Mouse (Mus musculus) thymus, postnatal 4 days (tissue): ENCODE data around the gene Pcca.
"Not testable (repeated sequence)": the region's sequence is repeated elsewhere in the genome, so short reads cannot be mapped to it uniquely, and the experiment has no call there.

ENCODE experiments used
- DNase-seq: peaks from one replicate; pipeline ENCODE4 v3.0.0; 2021

Pcca gene

DNA sequence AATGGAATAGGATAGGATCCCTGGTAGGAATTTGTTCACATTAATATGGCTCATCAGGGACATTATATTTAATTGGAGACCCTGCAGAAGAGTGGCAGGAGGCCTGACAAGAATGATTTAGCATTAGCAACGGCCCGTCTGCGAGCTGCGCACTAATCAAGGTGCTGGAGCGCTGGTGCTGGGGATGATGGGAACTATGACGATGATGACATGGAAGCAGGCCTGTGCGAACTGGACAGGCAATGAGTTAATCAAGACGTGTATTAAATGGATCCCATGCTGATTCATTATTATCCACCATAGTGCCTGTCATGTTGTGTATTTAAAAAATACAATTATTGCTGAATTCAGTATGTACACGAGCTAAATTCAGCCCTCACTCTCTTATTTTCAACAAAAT lies 36.7 kb downstream of the Pcca start:
- DNase-seq, result no peak

GRCm38 (mm10) chr14:122574064-122574751 lies 40.1 kb downstream of the Pcca start:
- DNase-seq, result no peak

- peak; percentile 25 for DNase-seq
These were observed 43.7 kb downstream of the Pcca start for GRCm38 (mm10) chr14:122577816-122578215.

DNA sequence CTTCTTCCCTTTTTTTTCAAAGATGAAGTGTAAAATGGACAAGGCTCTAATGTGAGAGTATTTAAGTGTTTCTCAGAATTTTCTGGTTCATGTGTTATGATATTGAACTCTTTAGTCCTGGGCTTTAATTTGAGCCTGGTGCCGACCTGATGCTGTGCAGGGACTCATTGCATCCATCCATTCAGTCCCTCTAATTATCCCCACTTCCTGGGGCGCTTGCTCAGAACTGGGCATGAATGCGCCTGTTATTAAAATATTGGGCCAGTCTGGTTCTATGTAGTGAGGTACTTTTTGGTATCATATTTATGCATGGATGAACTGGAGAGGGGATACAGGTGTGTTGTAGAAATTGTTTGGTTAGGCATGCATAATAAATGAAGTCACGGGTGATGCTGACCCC lies 47.9 kb downstream of the Pcca start:
- no peak for DNase-seq

GRCm38 (mm10) chr14:122582491-122583077 lies 48.5 kb downstream of the Pcca start:
- DNase-seq, result no peak

- DNase-seq, result not testable (repeated sequence)
These were observed 50.0 kb downstream of the Pcca start for GRCm38 (mm10) chr14:122584087-122584486.

GRCm38 (mm10) chr14:122586942-122587341 lies 52.8 kb downstream of the Pcca start:
- no peak for DNase-seq

GRCm38 (mm10) chr14:122597534-122597933 lies 63.4 kb downstream of the Pcca start:
- DNase-seq, result no peak

GRCm38 (mm10) chr14:122598802-122599201 lies 64.7 kb downstream of the Pcca start:
- no peak for DNase-seq

DNA sequence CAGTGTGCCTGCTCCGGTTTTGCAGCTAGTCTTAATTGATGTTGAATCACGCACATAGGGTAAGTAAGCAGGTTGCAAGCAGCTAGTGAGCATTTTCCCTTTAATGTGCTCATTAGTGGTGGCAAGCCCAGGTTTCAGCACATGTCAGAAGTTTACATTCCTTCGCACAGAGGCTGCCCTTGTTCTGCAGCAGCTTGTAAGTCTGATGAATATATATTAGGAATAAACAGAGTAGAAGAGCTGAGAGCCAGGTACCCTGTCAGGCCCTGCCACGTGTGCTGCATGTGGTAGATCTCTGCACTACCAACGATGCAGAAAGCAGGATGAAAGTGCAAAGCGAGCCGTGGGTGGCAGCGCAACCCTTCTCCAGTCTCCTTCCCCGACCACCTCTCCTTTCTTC lies 65.7 kb downstream of the Pcca start:
- DNase-seq, result no peak

- no peak for DNase-seq
These were observed 68.6 kb downstream of the Pcca start for GRCm38 (mm10) chr14:122602701-122603100.

DNA sequence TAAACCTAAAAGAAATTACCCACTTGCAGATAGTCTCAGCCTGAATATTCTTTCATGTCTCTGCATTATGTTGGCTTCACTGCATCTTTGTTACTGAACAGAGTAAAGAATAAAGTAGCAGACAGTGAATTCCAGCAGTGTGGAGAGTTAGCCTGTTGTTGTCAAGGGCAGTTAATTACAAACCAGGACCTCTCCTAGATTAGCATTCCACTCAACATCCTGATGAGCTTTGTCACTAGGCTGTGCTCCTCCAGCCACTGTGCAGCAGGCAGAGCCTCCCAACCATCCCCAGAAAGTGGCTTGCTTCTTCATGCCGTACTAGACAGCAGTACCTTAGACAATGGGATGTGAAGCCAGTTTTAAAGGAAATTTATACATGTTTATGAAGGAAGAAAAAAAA lies 72.4 kb downstream of the Pcca start:
- no peak for DNase-seq

GRCm38 (mm10) chr14:122607456-122607855 lies 73.3 kb downstream of the Pcca start:
- no peak for DNase-seq

GRCm38 (mm10) chr14:122608323-122608722 lies 74.2 kb downstream of the Pcca start:
- DNase-seq, result no peak

- DNase-seq, result no peak
These were observed 76.9 kb downstream of the Pcca start for GRCm38 (mm10) chr14:122611035-122611434.

DNA sequence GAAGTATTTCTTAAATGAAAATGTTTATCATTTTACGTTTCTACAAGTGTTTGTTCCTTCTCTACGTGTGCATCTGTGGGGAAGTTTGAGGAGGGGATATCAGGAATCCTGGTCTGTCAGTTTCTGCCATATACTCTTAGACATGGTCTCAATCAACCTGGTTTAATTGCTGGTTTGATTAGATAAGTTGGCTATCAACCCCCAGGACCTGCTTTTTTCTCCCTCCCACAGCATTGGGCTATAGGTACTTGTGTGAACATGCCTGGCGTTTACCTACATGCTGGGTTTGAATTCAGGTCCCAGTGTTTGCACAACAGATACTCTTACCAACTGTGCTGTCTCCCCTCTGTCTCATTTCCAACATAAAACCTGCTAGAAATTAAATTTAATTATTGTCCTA lies 78.2 kb downstream of the Pcca start:
- DNase-seq, result no peak

- no peak for DNase-seq
These were observed 83.5 kb downstream of the Pcca start for GRCm38 (mm10) chr14:122617656-122618055.

GRCm38 (mm10) chr14:122633416-122633815 lies 99.3 kb downstream of the Pcca start:
- no peak for DNase-seq

GRCm38 (mm10) chr14:122636601-122637000 lies 102.5 kb downstream of the Pcca start:
- no peak for DNase-seq

DNA sequence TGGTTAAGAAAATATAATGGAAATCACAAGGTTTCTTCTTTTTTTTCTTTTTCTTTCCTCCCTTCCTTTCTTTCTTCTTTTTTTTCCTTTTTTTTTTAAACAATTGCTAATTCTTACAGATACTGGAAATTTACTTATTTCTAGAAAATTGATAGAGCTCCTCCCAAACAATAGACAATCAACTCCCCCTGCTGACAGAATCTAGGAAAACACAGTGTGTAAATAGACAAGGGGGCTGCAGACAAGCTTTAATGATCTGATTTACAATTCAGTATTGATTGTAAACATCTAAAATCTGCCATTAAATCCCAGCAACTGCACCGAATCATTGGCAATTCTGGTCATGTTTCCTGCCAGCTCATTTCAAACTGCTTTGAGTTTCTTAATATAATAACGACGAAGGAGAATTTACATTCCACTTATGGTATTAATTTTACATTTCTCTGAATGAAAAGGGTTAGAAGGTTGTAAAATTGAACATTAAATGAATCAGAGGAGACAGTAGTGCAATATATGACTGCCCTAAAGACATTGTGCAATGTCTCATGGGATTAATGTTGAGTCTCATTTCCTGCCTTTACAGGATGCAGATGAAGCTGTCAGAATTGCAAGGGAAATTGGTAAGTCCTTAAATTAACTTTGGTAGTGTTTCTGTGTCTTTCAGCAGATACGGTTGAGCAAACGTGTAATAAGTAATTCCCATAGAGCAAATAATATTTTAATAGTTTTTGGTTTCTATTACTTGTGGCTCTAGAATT lies 103.9 kb downstream of the Pcca start:
- DNase-seq, result no peak

DNA sequence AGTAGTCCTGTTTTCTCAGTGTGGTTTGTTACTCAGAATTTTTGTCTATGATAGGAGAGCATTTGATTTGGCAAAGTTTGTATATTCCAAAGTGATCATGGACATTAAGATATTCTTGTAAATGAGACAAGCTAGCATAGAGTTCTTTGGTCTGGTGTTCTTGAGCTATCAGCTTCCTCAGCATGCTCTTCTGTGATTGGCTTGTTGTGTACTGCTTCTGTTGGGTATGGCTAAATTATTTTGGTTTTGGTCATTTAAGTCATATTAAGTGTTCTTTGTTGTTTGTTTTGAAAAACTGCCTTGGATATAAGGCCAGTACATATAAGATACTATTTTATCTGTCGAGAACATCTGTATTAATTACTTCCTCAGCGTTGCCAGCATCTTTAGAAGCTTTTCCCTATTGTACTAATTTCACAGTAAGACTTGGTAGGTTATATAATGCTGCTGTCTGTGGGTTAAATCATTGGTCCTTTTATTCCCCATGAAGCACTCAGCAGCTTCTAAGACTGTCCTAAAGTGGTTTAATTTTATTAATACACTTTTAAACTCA lies 105.1 kb downstream of the Pcca start:
- DNase-seq, result no peak

DNA sequence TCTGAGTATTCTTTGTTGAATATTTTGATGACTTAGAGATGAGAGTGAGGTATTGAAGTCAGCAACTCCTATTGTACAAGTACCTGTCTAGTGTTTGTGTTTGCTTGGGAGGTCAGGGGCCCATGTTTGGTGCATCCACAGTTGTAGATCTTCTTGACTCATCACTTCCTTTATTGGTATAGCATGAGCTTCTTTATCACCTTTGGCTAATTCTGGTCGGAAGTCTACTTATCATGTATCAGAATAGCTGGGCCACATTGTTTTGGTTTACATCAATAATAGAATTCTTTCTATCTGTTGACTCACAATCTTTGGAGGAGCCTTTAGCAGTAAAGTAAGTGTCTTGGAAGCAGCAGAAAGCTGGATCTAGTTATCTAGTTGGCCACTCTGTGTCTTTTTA lies 108.3 kb downstream of the Pcca start:
- DNase-seq, result no peak

- DNase-seq, result no peak
These were observed 114.1 kb downstream of the Pcca start for GRCm38 (mm10) chr14:122648214-122648613.
